Mouse (Mus musculus): Measurements from ENCODE around the gene Magi3.
A peak's percentile ranks its signal among the peaks of the same experiment; 100 is the strongest.

The Magi3 gene

GRCm38 (mm10) chr3:104032086-104032485 is 188.1 kb downstream of the Magi3 start:
- DNase-seq (ENCODE audit: low spot score in 2 of 2): no peak

- DNase-seq (ENCODE audit: low spot score in 2 of 2): no peak
These were observed 193.2 kb downstream of the Magi3 start for GRCm38 (mm10) chr3:104026938-104027337.

GRCm38 (mm10) chr3:104020101-104020500 is 200.1 kb downstream of the Magi3 start:
- DNase-seq (ENCODE audit: low spot score in 2 of 2): no peak

- DNase-seq (ENCODE audit: low spot score in 2 of 2): no peak
These were observed 200.7 kb downstream of the Magi3 start for GRCm38 (mm10) chr3:104019453-104019852.

- DNase-seq (ENCODE audit: low spot score in 2 of 2): no peak
These were observed 202.2 kb downstream of the Magi3 start for GRCm38 (mm10) chr3:104017931-104018330.

GRCm38 (mm10) chr3:104011972-104012371 is 208.2 kb downstream of the Magi3 start:
- no peak for DNase-seq (ENCODE audit: low spot score in 2 of 2)

DNA sequence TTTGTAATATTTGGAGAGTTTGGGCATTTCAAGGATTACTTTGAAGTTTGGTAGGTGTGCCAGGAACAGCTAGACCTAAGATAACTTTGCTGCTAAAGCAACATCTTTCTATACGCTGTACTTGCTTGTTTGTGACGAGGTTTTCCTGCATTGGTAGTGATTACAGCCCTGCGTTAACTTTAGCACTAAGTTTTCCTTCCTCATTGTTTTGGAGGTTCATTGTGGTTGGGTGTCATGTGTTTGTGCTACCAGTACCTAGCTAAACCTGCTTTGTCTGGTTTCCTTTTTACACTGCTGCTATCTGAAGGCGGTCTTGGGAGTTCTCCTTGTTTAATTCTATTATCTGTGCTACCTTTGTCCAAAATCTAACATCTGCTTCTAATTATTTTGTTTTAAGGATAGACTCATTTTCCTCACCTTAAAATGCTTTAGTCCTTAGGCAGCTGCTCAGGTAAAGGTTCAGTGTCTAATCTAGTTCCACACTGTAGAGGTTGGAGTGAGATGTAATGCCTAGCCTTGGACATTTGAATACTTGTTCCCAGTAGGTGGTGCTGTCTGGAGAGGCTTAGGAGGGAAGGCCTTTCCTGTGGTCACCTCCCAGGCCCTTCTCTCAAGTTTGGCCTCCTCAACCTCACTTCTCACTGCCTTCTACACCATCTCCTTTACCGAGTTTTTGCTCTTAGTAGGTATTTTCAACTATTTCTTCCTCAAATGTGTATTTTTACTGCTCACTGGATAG is 210.1 kb downstream of the Magi3 start:
- DNase-seq (ENCODE audit: low spot score in 2 of 2): no peak

- peak in 1 of 2 experiments; percentile 27 for DNase-seq (ENCODE audit: low spot score in 2 of 2)
These were observed 212.7 kb downstream of the Magi3 start for GRCm38 (mm10) chr3:104007479-104007878.

DNA sequence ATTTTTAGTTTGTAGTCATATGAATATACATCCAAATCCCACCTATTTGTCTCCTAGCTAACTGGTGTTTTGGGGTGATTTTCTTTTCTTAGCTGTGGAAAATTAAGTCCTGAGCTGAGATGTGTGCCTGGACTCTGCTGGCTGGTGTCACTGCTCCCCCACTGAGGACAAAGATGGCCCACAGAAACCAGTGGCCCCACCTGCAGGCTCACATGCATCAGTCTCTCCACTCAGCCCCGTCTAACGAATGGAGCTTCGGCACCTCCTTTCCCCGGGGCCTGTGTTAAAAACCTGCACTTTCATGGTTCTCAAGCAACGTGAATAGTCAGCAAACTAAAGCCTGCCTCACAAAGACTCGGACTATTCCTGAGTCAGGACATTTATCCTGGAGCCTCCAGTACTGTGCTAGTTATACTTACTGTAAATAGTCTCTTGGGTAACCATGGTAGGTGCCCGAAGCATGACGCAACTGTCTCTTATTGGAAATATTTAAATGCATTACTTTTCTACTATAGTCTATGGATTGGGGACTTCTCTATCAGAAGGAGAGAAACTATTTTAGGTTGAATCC is 213.2 kb downstream of the Magi3 start:
- DNase-seq (ENCODE audit: low spot score in 2 of 2): no peak

- DNase-seq (ENCODE audit: low spot score in 2 of 2): no peak
These were observed 221.4 kb downstream of the Magi3 start for GRCm38 (mm10) chr3:103998724-103999123.

- no peak for DNase-seq (ENCODE audit: low spot score in 2 of 2)
These were observed 228.9 kb downstream of the Magi3 start for GRCm38 (mm10) chr3:103991271-103991670.

GRCm38 (mm10) chr3:103989352-103989751 is 230.8 kb downstream of the Magi3 start:
- DNase-seq (ENCODE audit: low spot score in 2 of 2): no peak

- no peak for DNase-seq (ENCODE audit: low spot score in 2 of 2)
These were observed 232.2 kb downstream of the Magi3 start for GRCm38 (mm10) chr3:103987831-103988432.

DNA sequence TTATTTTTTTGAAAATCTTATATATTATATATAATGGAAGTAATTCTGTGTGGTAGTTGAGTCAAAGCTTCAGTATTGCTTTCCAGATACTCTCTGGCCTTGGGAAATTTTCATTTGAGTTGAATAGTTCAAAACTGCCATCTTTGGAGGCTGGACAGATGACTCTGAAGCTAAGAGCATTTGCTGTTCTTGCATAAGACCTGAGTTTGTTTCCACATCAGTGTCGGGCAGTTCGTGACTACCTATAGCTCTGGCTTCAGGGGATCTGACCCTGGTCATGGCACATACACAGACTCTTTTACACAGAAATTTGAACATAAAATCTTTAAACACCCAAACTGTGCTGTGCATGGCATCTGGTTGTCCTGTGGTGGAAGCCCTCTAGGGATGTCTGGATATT is 235.0 kb downstream of the Magi3 start:
- DNase-seq (ENCODE audit: low spot score in 2 of 2): no peak

- DNase-seq (ENCODE audit: low spot score in 2 of 2): no peak
These were observed 235.6 kb downstream of the Magi3 start for GRCm38 (mm10) chr3:103984556-103984955.

GRCm38 (mm10) chr3:103971157-103971556 is 249.0 kb downstream of the Magi3 start:
- DNase-seq (ENCODE audit: low spot score in 2 of 2): no peak

GRCm38 (mm10) chr3:103968701-103969100 is 251.5 kb downstream of the Magi3 start:
- peak; percentile 57 to 61 for DNase-seq (ENCODE audit: low spot score in 2 of 2)

- peak; percentile 85 to 89 for DNase-seq (ENCODE audit: low spot score in 2 of 2)
These were observed 252.1 kb downstream of the Magi3 start, which contains the start of gene Phtf1 for GRCm38 (mm10) chr3:103967861-103968691. Gene Phtf1, plus strand, starts transcription at chr3:103968110.

- no peak for DNase-seq (ENCODE audit: low spot score in 2 of 2)
These were observed 252.9 kb downstream of the Magi3 start for GRCm38 (mm10) chr3:103967231-103967630.
